Mouse (Mus musculus) CH12.LX (cell line): Measurements from ENCODE around the gene Stoml2. TPM values are rescaled to one million over a fixed set of nuclear protein-coding genes. Genes with fewer than 3 reads are reported as not detected.

Experiments
- DNase-seq: peaks from one replicate; pipeline ENCODE4 v3.0.0-alpha.2; 2013; ENCODE audit errors: extremely low read depth
- H3K27ac ChIP-seq: 2 replicates; pipeline ENCODE4 v1.5.1; 2012; ENCODE audit warnings: low read depth, mild to moderate bottlenecking, control low read depth, moderate library complexity; ENCODE audit not compliant: insufficient read depth
- H3K27me3 ChIP-seq: replicated peaks from 2 replicates; pipeline ENCODE3; 2012; ENCODE audit warnings: inconsistent platforms
- H3K36me3 ChIP-seq, 2 experiments: replicated peaks in 1 of 2; 2 replicates each; pipeline versions ENCODE3 to v1.6.1; 2012; ENCODE audit warnings: inconsistent platforms in 1 of 2, low read length in 1 of 2, mild to moderate bottlenecking in 1 of 2, mixed read lengths in 1 of 2, moderate library complexity in 1 of 2; ENCODE audit not compliant: control insufficient read depth in 1 of 2, insufficient read depth in 1 of 2
- H3K4me1 ChIP-seq, 2 experiments: 2 replicates each; pipeline ENCODE4 v1.6.1; 2012; ENCODE audit warnings: inconsistent platforms in 1 of 2, moderate library complexity in 1 of 2; ENCODE audit not compliant: insufficient read depth in 2 of 2, control insufficient read depth in 1 of 2
- H3K4me2 ChIP-seq: 2 replicates; pipeline ENCODE4 v1.6.1; 2012; ENCODE audit warnings: low read depth, mild to moderate bottlenecking, control low read depth; ENCODE audit not compliant: poor library complexity, insufficient read depth, severe bottlenecking
- H3K4me3 ChIP-seq, 3 experiments: fragments of 150-350 bp in 1 of 3; sonication (generic) in 1 of 3; replicated peaks in 1 of 3; 2 replicates each; pipeline versions ENCODE3 to v1.5.1; 2011 to 2012; ENCODE audit warnings: low read depth in 2 of 3, low read length in 2 of 3, mild to moderate bottlenecking in 2 of 3, moderate library complexity in 2 of 3, control low read depth in 1 of 3, improper control_type of control experiment in 1 of 3, inconsistent platforms in 1 of 3, mixed read lengths in 1 of 3; ENCODE audit not compliant: poor library complexity in 1 of 3
- H3K79me2 ChIP-seq: replicated peaks from 2 replicates; pipeline ENCODE4 v1.6.1; 2012; ENCODE audit warnings: mild to moderate bottlenecking, moderate library complexity; ENCODE audit not compliant: control insufficient read depth, poor library complexity, insufficient read depth, severe bottlenecking; ENCODE audit errors: extremely low read depth
- H3K9ac ChIP-seq: 2 replicates; pipeline ENCODE4 v1.6.1; 2012; ENCODE audit warnings: low read depth, mild to moderate bottlenecking, control low read depth, moderate library complexity; ENCODE audit not compliant: insufficient read depth
- H3K9me3 ChIP-seq: replicated peaks from 2 replicates; pipeline ENCODE3; 2012; ENCODE audit warnings: low read length, inconsistent platforms, mixed read lengths
- BHLHE40 ChIP-seq: IDR thresholded peaks from 2 replicates; pipeline ENCODE4 v1.6.1; 2011; ENCODE audit warnings: mild to moderate bottlenecking, low read depth, low read length, improper control_type of control experiment
- CHD1 ChIP-seq: IDR thresholded peaks from 2 replicates; pipeline ENCODE4 v1.6.1; 2012; ENCODE audit warnings: low read depth, low read length, improper control_type of control experiment, inconsistent platforms
- E2F4 ChIP-seq: IDR thresholded peaks from 2 replicates; pipeline ENCODE4 v1.6.1; 2011; ENCODE audit warnings: low read depth, low read length, improper control_type of control experiment; ENCODE audit not compliant: insufficient replicate concordance
- EP300 ChIP-seq: IDR thresholded peaks from 2 replicates; pipeline ENCODE4 v1.6.1; 2011; ENCODE audit warnings: low read length, improper control_type of control experiment
- ETS1 ChIP-seq: conservative IDR thresholded peaks from 2 replicates; pipeline ENCODE4 v1.6.1; 2012; ENCODE audit warnings: low read depth, mild to moderate bottlenecking, inconsistent platforms, low read length, improper control_type of control experiment, moderate library complexity
- HCFC1 ChIP-seq: IDR thresholded peaks from 2 replicates; pipeline ENCODE4 v1.6.1; 2012; ENCODE audit warnings: low read depth, mild to moderate bottlenecking, inconsistent platforms, low read length, improper control_type of control experiment
- IRF4 ChIP-seq: IDR thresholded peaks from 2 replicates; pipeline ENCODE4 v1.6.1; 2014; ENCODE audit warnings: low read depth, mild to moderate bottlenecking, inconsistent platforms, low read length, improper control_type of control experiment
- JUN ChIP-seq: IDR thresholded peaks from 2 replicates; pipeline ENCODE4 v1.6.1; 2011; ENCODE audit warnings: low read depth, mild to moderate bottlenecking, low read length, improper control_type of control experiment, moderate library complexity; ENCODE audit not compliant: insufficient read depth
- JUND ChIP-seq: conservative IDR thresholded peaks from 2 replicates; pipeline ENCODE4 v1.6.1; 2011; ENCODE audit warnings: low read depth, low read length, improper control_type of control experiment
- KAT2A ChIP-seq: IDR thresholded peaks from 2 replicates; pipeline ENCODE4 v1.6.1; 2012; ENCODE audit warnings: low read length, improper control_type of control experiment, inconsistent platforms; ENCODE audit not compliant: insufficient replicate concordance
- MAX ChIP-seq: IDR thresholded peaks from 2 replicates; pipeline ENCODE4 v1.6.1; 2011; ENCODE audit warnings: low read length, improper control_type of control experiment
- MAZ ChIP-seq: IDR thresholded peaks from 2 replicates; pipeline ENCODE4 v1.6.1; 2012; ENCODE audit warnings: low read depth, mild to moderate bottlenecking, inconsistent platforms, low read length, improper control_type of control experiment, moderate library complexity
- MEF2A ChIP-seq: IDR thresholded peaks from 2 replicates; pipeline ENCODE4 v1.6.1; 2014; ENCODE audit warnings: low read depth, mild to moderate bottlenecking, inconsistent platforms, low read length, improper control_type of control experiment, borderline replicate concordance
- MXI1 ChIP-seq: IDR thresholded peaks from 2 replicates; pipeline ENCODE4 v1.6.1; 2011; ENCODE audit warnings: mild to moderate bottlenecking, low read depth, low read length, improper control_type of control experiment
- MYC ChIP-seq: IDR thresholded peaks from 2 replicates; pipeline ENCODE4 v1.6.1; 2011; ENCODE audit warnings: low read depth, mild to moderate bottlenecking, improper control_type of control experiment, low read length
- NELFE ChIP-seq: IDR thresholded peaks from 2 replicates; pipeline ENCODE4 v1.6.1; 2011; ENCODE audit warnings: low read depth, low read length, improper control_type of control experiment
- NRF1 ChIP-seq: IDR thresholded peaks from 2 replicates; pipeline ENCODE4 v1.6.1; 2014; ENCODE audit warnings: low read depth, mild to moderate bottlenecking, inconsistent platforms, low read length, improper control_type of control experiment, moderate library complexity
- PAX5 ChIP-seq: IDR thresholded peaks from 2 replicates; pipeline ENCODE4 v1.6.1; 2012; ENCODE audit warnings: low read length, inconsistent platforms, mixed read lengths
- POLR2A ChIP-seq: IDR thresholded peaks from 2 replicates; pipeline ENCODE4 v1.6.1; 2011; ENCODE audit warnings: low read depth, mild to moderate bottlenecking, improper control_type of control experiment, low read length
- POLR2AphosphoS2 ChIP-seq: IDR thresholded peaks from 2 replicates; pipeline ENCODE4 v1.6.1; 2011; ENCODE audit warnings: low read depth, low read length, improper control_type of control experiment
- RAD21 ChIP-seq: IDR thresholded peaks from 2 replicates; pipeline ENCODE4 v1.6.1; 2011; ENCODE audit warnings: low read depth, mild to moderate bottlenecking, low read length, improper control_type of control experiment, moderate library complexity
- RCOR1 ChIP-seq: conservative IDR thresholded peaks from 2 replicates; pipeline ENCODE4 v1.6.1; 2012; ENCODE audit warnings: low read depth, mild to moderate bottlenecking, inconsistent platforms, low read length, improper control_type of control experiment
- SIN3A ChIP-seq: IDR thresholded peaks from 2 replicates; pipeline ENCODE4 v1.6.1; 2012; ENCODE audit warnings: low read length, improper control_type of control experiment, inconsistent platforms
- SMC3 ChIP-seq: IDR thresholded peaks from 2 replicates; pipeline ENCODE4 v1.6.1; 2011; ENCODE audit warnings: low read depth, low read length, improper control_type of control experiment
- USF1 ChIP-seq: IDR thresholded peaks from 2 replicates; pipeline ENCODE4 v1.6.1; 2014; ENCODE audit warnings: low read depth, mild to moderate bottlenecking, inconsistent platforms, low read length, improper control_type of control experiment
- USF2 ChIP-seq: conservative IDR thresholded peaks from 2 replicates; pipeline ENCODE4 v1.6.1; 2011; ENCODE audit warnings: low read depth, low read length, improper control_type of control experiment
- ZC3H11A ChIP-seq: IDR thresholded peaks from 2 replicates; pipeline ENCODE4 v1.6.1; 2012; ENCODE audit warnings: low read depth, mild to moderate bottlenecking, inconsistent platforms, low read length, improper control_type of control experiment
- ZKSCAN1 ChIP-seq: IDR thresholded peaks from 2 replicates; pipeline ENCODE4 v1.6.1; 2012; ENCODE audit warnings: low read depth, inconsistent platforms, low read length, improper control_type of control experiment, borderline replicate concordance
- ZMIZ1 ChIP-seq: IDR thresholded peaks from 2 replicates; pipeline ENCODE4 v1.6.1; 2012; ENCODE audit warnings: low read depth, mild to moderate bottlenecking, inconsistent platforms, low read length, improper control_type of control experiment
- ZNF384 ChIP-seq: IDR thresholded peaks from 2 replicates; pipeline ENCODE4 v1.6.1; 2012; ENCODE audit warnings: low read depth, low read length, improper control_type of control experiment, inconsistent platforms
- dilution Hi-C: fragments of 300-500 bp; cut with MboI; formaldehyde crosslinking; loops from 2 replicates; pipeline ENCODE4 v1.14.3; 2020; ENCODE audit warnings: low sequenced_read_pairs; ENCODE audit not compliant: extremely low pct_unique_long_range_greater_than_20kb, extremely low pct_ligation_motif_present
- in situ Hi-C: fragments of 300-500 bp; cut with MboI; formaldehyde crosslinking; loops from 3 replicates; pipeline ENCODE4 v1.14.3; 2019; ENCODE audit warnings: low sequenced_read_pairs, low pct_ligation_motif_present, low pct_unique_long_range_greater_than_20kb, mixed read lengths
- polyA plus RNA-seq: library from polyadenylated mRNA; unstranded; fragments of >175 nt; gene quantifications from 2 replicates; pipeline ENCODE4 v1.2.1, GENCODE M21; 2012; ENCODE audit warnings: low read depth; ENCODE audit not compliant: insufficient read length
- total RNA-seq, 2 experiments: library from RNA; depleted of rRNA; stranded (reverse); fragments of 300-350 nt in 1 of 2; fragments of >200 nt in 1 of 2; gene quantifications; 2 replicates each; pipeline ENCODE4 v1.2.3; 2012 to 2014

The Stoml2 gene
- total and polyA plus RNA-seq, 3 experiments: 293 to 330 (median 296) TPM

- peak overlapping the region; percentile 87 for H3K4me2 ChIP-seq
- no peaks in the 10 kb centered on the region for H3K36me3 ChIP-seq
- H3K79me2 ChIP-seq: no peaks in the 10 kb centered on the region
- H3K4me1 ChIP-seq: peaks cover 14 to 53% of the 10 kb centered on the region in 2 experiments
- peak overlapping the region; percentile 70; the same call in 1 of the 2 replicates for H3K27ac ChIP-seq
- in situ Hi-C loops (no loop called here), dilution Hi-C loops (no loop called here)
- no peak overlapping the region for H3K9ac ChIP-seq
- TF ChIP-seq ZNF384 (no peak), BHLHE40 (no peak), ZC3H11A (no peak), E2F4 (no peak), IRF4 (no peak), KAT2A (no peak), POLR2AphosphoS2 (no peak), SIN3A (no peak), USF1 (no peak), ETS1 (no peak), MXI1 (no peak), NELFE (no peak), RAD21 (no peak), USF2 (no peak), ZMIZ1 (no peak), ZKSCAN1 (no peak)
- no peak for DNase-seq
- H3K27me3 ChIP-seq: no peaks in the 10 kb centered on the region
- H3K9me3 ChIP-seq: no peaks in the 10 kb centered on the region
- peak overlapping the region; percentile 50 to 59 (median 57) for H3K4me3 ChIP-seq
These were observed 13.8 kb upstream of the Stoml2 start for GRCm38 (mm10) chr4:43045285-43045658.

GRCm38 (mm10) chr4:43044673-43045072 is 13.2 kb upstream of the Stoml2 start:
- peak; percentile 66 for DNase-seq
- no peaks in the 10 kb centered on the region for H3K27me3 ChIP-seq
- dilution Hi-C loops: no loop called here
- peak overlapping the region; percentile 50 to 59 (median 57) for H3K4me3 ChIP-seq
- no peaks in the 10 kb centered on the region for H3K79me2 ChIP-seq
- H3K36me3 ChIP-seq: no peaks in the 10 kb centered on the region
- H3K4me2 ChIP-seq: peak overlapping the region; percentile 87
- peaks cover 14 to 53% of the 10 kb centered on the region in 2 experiments for H3K4me1 ChIP-seq
- H3K9ac ChIP-seq: peak overlapping the region; percentile 31
- in situ Hi-C loops: no loop called here
- H3K9me3 ChIP-seq: no peaks in the 10 kb centered on the region
- H3K27ac ChIP-seq: peak overlapping the region; percentile 70
- TF ChIP-seq MEF2A: no peak
- peak; percentile 30; the same call in 1 of the 2 replicates for TF ChIP-seq HCFC1
- TF ChIP-seq USF1: no peak
- no peak for TF ChIP-seq PAX5
- peak; percentile 28; the same call in 1 of the 2 replicates for TF ChIP-seq IRF4
- TF ChIP-seq NRF1: 0 out of 2 replicates have a peak, but pooled peaks have one; percentile 17
- no peak for TF ChIP-seq MAX
- TF ChIP-seq MAZ: no peak
- TF ChIP-seq KAT2A: no peak
- TF ChIP-seq ZNF384: no peak
- no peak for TF ChIP-seq MXI1
- no peak; the same call in 1 of the 2 replicates for TF ChIP-seq SIN3A
- TF ChIP-seq ETS1: no peak
- TF ChIP-seq POLR2AphosphoS2: no peak
- TF ChIP-seq BHLHE40: no peak
- TF ChIP-seq ZC3H11A: no peak
- TF ChIP-seq ZMIZ1: no peak
- no peak for TF ChIP-seq JUND
- no peak for TF ChIP-seq E2F4
- TF ChIP-seq SMC3: no peak
- TF ChIP-seq RAD21: no peak
- no peak for TF ChIP-seq JUN
- peak; percentile 40; the same call in 1 of the 2 replicates for TF ChIP-seq NELFE
- TF ChIP-seq EP300: peak; percentile 36; the same call in 1 of the 2 replicates
- TF ChIP-seq POLR2A: no peak
- TF ChIP-seq MYC: no peak
- TF ChIP-seq CHD1: no peak
- no peak for TF ChIP-seq RCOR1
